Comparison of ENCODE assay signal across 8 mouse cellular contexts in genomic region chr8:111733581-111734243, GRCm38 (mm10). TPM values are rescaled to one million over a fixed set of nuclear protein-coding genes. Genes with fewer than 3 reads are reported as not detected.
A peak's percentile ranks its signal among the peaks of the same experiment; 100 is the strongest.
DNase-seq lines count a peak whose midpoint lies in the region; ATAC-seq lines count a peak whose summit lies in the region.

No protein-coding gene starts in this region.

- H3K4me2 ChIP-seq in intestine, embryonic 15.5 days (replicated peaks): peak overlapping the region; percentile 81
- no peak overlapping the region for H3K4me2 ChIP-seq in midbrain, embryonic 14.5 days (ENCODE audit: low read length)

- H3K27me3 ChIP-seq in intestine, embryonic 15.5 days (replicated peaks): no peaks in the 10 kb centered on the region
- H3K27me3 ChIP-seq in midbrain, embryonic 14.5 days (ENCODE audit: control insufficient read depth, insufficient read depth, low read length): no peaks in the 10 kb centered on the region

- DNase-seq in cerebellum, adult 9-10 months: peak; percentile 55
- DNase-seq in cerebellum, postnatal 25 days: no peak
- peak; percentile 2 for DNase-seq in ovary, adult 18-20 months (ENCODE audit: low spot score)
- no peak for DNase-seq in ovary, postnatal 10 days (ENCODE audit: low spot score)
- DNase-seq in midbrain, embryonic 14.5 days: no peak
- DNase-seq in layer of hippocampus, adult 8-10 months (ENCODE audit: low spot score in 2 of 2): no peak
- DNase-seq in thymus, postnatal 0 days (ENCODE audit: low spot score): no peak

- 14% methylated on average over 5 of the region's 5 CpGs for WGBS in intestine, embryonic 15.5 days
- 9% methylated on average over 5 of the region's 5 CpGs for WGBS in midbrain, embryonic 14.5 days

- H3K9me3 ChIP-seq in intestine, embryonic 15.5 days: no peaks in the 10 kb centered on the region
- H3K9me3 ChIP-seq in midbrain, embryonic 14.5 days (ENCODE audit: control insufficient read depth, low read length): no peaks in the 10 kb centered on the region

- peak overlapping the region; percentile 90 for H3K27ac ChIP-seq in intestine, embryonic 15.5 days
- H3K27ac ChIP-seq in midbrain, embryonic 14.5 days (replicated peaks; ENCODE audit: low read depth, low read length): peak overlapping the region; percentile 87; the same call in 1 of the 2 replicates

- no peak for ATAC-seq in intestine, embryonic 15.5 days
- no peak for ATAC-seq in midbrain, embryonic 14.5 days (ENCODE audit: low FRiP score, low TSS enrichment)

- H3K36me3 ChIP-seq in intestine, embryonic 15.5 days: no peaks in the 10 kb centered on the region
- H3K36me3 ChIP-seq in midbrain, embryonic 14.5 days (ENCODE audit: control insufficient read depth, insufficient read depth, low read length): no peaks in the 10 kb centered on the region

- peaks cover 81% of the 10 kb centered on the region for H3K4me1 ChIP-seq in intestine, embryonic 15.5 days (replicated peaks)
- H3K4me1 ChIP-seq in midbrain, embryonic 14.5 days (ENCODE audit: control insufficient read depth, insufficient read depth, low read length): peaks cover 72% of the 10 kb centered on the region

- H3K9ac ChIP-seq in intestine, embryonic 15.5 days: peak overlapping the region; percentile 74; the same call in 1 of the 2 replicates
- H3K9ac ChIP-seq in midbrain, embryonic 14.5 days (replicated peaks; ENCODE audit: low read length): 0 out of 2 replicates have a peak overlapping the region, but pooled peaks have one; percentile 0

- no peak overlapping the region for H3K4me3 ChIP-seq in intestine, embryonic 15.5 days (replicated peaks)
- no peak overlapping the region for H3K4me3 ChIP-seq in midbrain, embryonic 14.5 days (replicated peaks; ENCODE audit: low read depth, low read length)

RNA-seq across cellular contexts. Expression of gene Bcar1, which starts 9.9 kb away (rescaled TPM):
- polyA plus RNA-seq in intestine, embryonic 15.5 days (2015; fragmentation: Nextera tagmentation; extraction: Ambion mirVana): 40.8 and 44.2 TPM in 2 replicates
- 43.7 and 52.7 TPM in 2 replicates for polyA plus RNA-seq in midbrain, embryonic 14.5 days (2014; fragmentation: Nextera tagmentation; extraction: Ambion mirVana)
- 10 to 100 TPM; 58.8 to 73.3 (median 62.6) TPM for total RNA-seq in layer of hippocampus, adult 8-10 months (2022)
- polyA plus RNA-seq in thymus, postnatal 0 days (2015; fragmentation: Nextera tagmentation; extraction: Ambion mirVana): 4.1 TPM in 2 replicates

RNA-seq across cellular contexts. Expression of gene Ctrb1, which starts 42.9 kb away (rescaled TPM):
- polyA plus RNA-seq in intestine, embryonic 15.5 days (2015; fragmentation: Nextera tagmentation; extraction: Ambion mirVana): 1,145 and 3,143 TPM in 2 replicates
- not detected in 2 replicates for polyA plus RNA-seq in midbrain, embryonic 14.5 days (2014; fragmentation: Nextera tagmentation; extraction: Ambion mirVana)
- total RNA-seq in layer of hippocampus, adult 8-10 months (2022): not detected
- 1.1 TPM in 2 replicates for polyA plus RNA-seq in thymus, postnatal 0 days (2015; fragmentation: Nextera tagmentation; extraction: Ambion mirVana)

Comparison
In these comparisons a context has a peak if more than half of its experiments do, and no peak if none do; other contexts are left out.
1. DNase-seq: peak in cerebellum, adult 9-10 months (single experiment) and ovary, adult 18-20 months (single experiment); none in cerebellum, postnatal 25 days (0 of 2), ovary, postnatal 10 days (single experiment), midbrain, embryonic 14.5 days (single experiment), layer of hippocampus, adult 8-10 months (0 of 2) and thymus, postnatal 0 days (single experiment).
2. RNA of gene Ctrb1, which starts 42.9 kb away (polyA plus RNA-seq): 1,145 to 3,143 TPM in intestine, embryonic 15.5 days; 1.1 TPM in thymus, postnatal 0 days and not detected in midbrain, embryonic 14.5 days; every median in the first group is over 100 times any median in the second.